Mouse (Mus musculus) cerebellum, adult 9-10 months (tissue): ENCODE measurements at regions not wholly inside any gene's neighbourhood (a gene's known extent, or its start where the extent isn't known, plus 50 kb on each side); places are given as distances from the start of the nearest gene placed in this dataset.

Experiments used
- DNase-seq: peaks from one replicate; pipeline ENCODE4 v3.0.0; 2022

GRCm38 (mm10) chr16:74597735-74598340, 186.2 kb upstream of the Robo2 start:
- no peak for DNase-seq

- DNase-seq: no peak
These were observed 180.3 kb upstream of the Robo2 start for GRCm38 (mm10) chr16:74591896-74592295.

GRCm38 (mm10) chr16:74582645-74583423, 171.2 kb upstream of the Robo2 start:
- no peak for DNase-seq

- DNase-seq: no peak
These were observed 136.7 kb upstream of the Robo2 start for GRCm38 (mm10) chr16:74548374-74548773.

- DNase-seq: no peak
These were observed 118.9 kb upstream of the Robo2 start for GRCm38 (mm10) chr16:74530531-74530930.

- DNase-seq: no peak
These were observed 116.6 kb upstream of the Robo2 start for GRCm38 (mm10) chr16:74528245-74528644.

- DNase-seq: no peak
These were observed 114.9 kb upstream of the Robo2 start for GRCm38 (mm10) chr16:74526521-74526920.

GRCm38 (mm10) chr16:74520501-74520900, 108.9 kb upstream of the Robo2 start:
- DNase-seq: no peak

GRCm38 (mm10) chr16:74517888-74518287, 106.3 kb upstream of the Robo2 start:
- no peak for DNase-seq

- no peak for DNase-seq
These were observed 105.7 kb upstream of the Robo2 start for GRCm38 (mm10) chr16:74517374-74517773.

GRCm38 (mm10) chr16:74514481-74514880, 102.9 kb upstream of the Robo2 start:
- DNase-seq: no peak

- no peak for DNase-seq
These were observed 98.8 kb upstream of the Robo2 start for GRCm38 (mm10) chr16:74510383-74510782.

GRCm38 (mm10) chr16:74509489-74509888, 97.9 kb upstream of the Robo2 start:
- no peak for DNase-seq

- DNase-seq: no peak
These were observed 95.1 kb upstream of the Robo2 start for GRCm38 (mm10) chr16:74506719-74507118.

- DNase-seq: no peak
These were observed 94.6 kb upstream of the Robo2 start for GRCm38 (mm10) chr16:74506173-74506709.

- no peak for DNase-seq
These were observed 92.8 kb upstream of the Robo2 start for GRCm38 (mm10) chr16:74504426-74504825.

GRCm38 (mm10) chr16:74500687-74501086, 89.1 kb upstream of the Robo2 start:
- DNase-seq: no peak

GRCm38 (mm10) chr16:74467745-74468420, 56.3 kb upstream of the Robo2 start:
- no peak for DNase-seq

GRCm38 (mm10) chr16:74467159-74467558, 55.5 kb upstream of the Robo2 start:
- no peak for DNase-seq

- DNase-seq: no peak
These were observed 53.2 kb upstream of the Robo2 start for GRCm38 (mm10) chr16:74464835-74465234.

- no peak for DNase-seq
These were observed 52.7 kb upstream of the Robo2 start for GRCm38 (mm10) chr16:74464290-74464689.

- no peak for DNase-seq
These were observed 50.8 kb upstream of the Robo2 start for GRCm38 (mm10) chr16:74462436-74462835.
